Mouse (Mus musculus): ENCODE measurements at regions not wholly inside any gene's neighbourhood (a gene's known extent, or its start where the extent isn't known, plus 50 kb on each side); places are given as distances from the start of the nearest gene placed in this dataset.

- no peaks in the 10 kb centered on the region for H3K36me3 ChIP-seq (ENCODE audit: control insufficient read depth, insufficient read depth, low read length)
- H3K27me3 ChIP-seq (ENCODE audit: control insufficient read depth, insufficient read depth, low read length) = no peaks in the 10 kb centered on the region
- whole genome bisulfite sequencing = 92% methylated on average over 4 of the region's 4 CpGs
- H3K4me3 ChIP-seq = no peak overlapping the region
- no peak for DNase-seq
- H3K9ac ChIP-seq (ENCODE audit: low read depth, low read length) = no peak overlapping the region
- TF ChIP-seq POLR2A (IDR thresholded peaks at IDR 0.05; ENCODE audit: insufficient read depth, low read depth, low read length) = no peak
- no peak for TF ChIP-seq EP300 (IDR thresholded peaks at IDR 0.05; ENCODE audit: insufficient read depth, low read depth, low read length)
- TF ChIP-seq CTCF (IDR thresholded peaks at IDR 0.05) = no peak
- no peaks in the 10 kb centered on the region for H3K4me1 ChIP-seq (ENCODE audit: control insufficient read depth, insufficient read depth, low read length)
- no peak overlapping the region for H3K27ac ChIP-seq
- no peaks in the 10 kb centered on the region for H3K79me2 ChIP-seq (replicated peaks; ENCODE audit: control insufficient read depth, insufficient read depth, low read length)
- intact Hi-C loops (cut with DNase I) = no loop called here
Measured at GRCm38 (mm10) chr12:26059090-26059489, 356.0 kb downstream of the Rnf144a start.

DNA sequence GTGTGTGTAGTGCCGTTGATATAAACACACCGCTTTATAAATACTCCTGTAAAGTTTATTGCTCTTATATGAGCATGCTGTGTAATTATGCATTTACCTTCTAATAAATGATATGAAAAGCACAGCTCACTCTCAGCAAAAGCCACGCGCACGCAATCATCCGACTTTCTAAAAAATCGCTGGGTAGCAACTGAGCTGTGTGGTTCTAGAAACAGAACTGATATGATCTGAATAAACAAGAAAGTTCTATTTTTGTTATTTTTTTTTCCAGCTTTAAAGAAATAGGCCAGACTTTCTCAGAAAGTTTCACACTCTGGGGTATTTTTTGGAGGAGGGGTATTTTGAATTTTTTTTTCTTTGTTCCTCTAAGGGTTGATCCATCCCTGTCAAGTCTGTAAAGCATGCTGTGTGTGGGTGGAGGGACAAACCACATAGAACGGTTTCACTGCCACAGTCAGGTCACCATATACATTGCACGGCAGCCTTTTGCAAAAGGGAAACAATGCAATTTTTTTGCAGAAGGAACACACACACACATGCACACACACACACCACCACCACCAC lies 357.5 kb downstream of the Rnf144a start:
- no peak overlapping the region for H3K27ac ChIP-seq
- H3K27me3 ChIP-seq (ENCODE audit: control insufficient read depth, insufficient read depth, low read length) = no peaks in the 10 kb centered on the region
- no peak for TF ChIP-seq CTCF (IDR thresholded peaks at IDR 0.05)
- no peak for TF ChIP-seq EP300 (IDR thresholded peaks at IDR 0.05; ENCODE audit: insufficient read depth, low read depth, low read length)
- TF ChIP-seq POLR2A (IDR thresholded peaks at IDR 0.05; ENCODE audit: insufficient read depth, low read depth, low read length) = no peak
- intact Hi-C loops (cut with DNase I) = no loop called here
- H3K4me1 ChIP-seq (ENCODE audit: control insufficient read depth, insufficient read depth, low read length) = no peaks in the 10 kb centered on the region
- H3K79me2 ChIP-seq (replicated peaks; ENCODE audit: control insufficient read depth, insufficient read depth, low read length) = no peaks in the 10 kb centered on the region
- no peak overlapping the region for H3K9ac ChIP-seq (ENCODE audit: low read depth, low read length)
- DNase-seq = no peak
- H3K4me3 ChIP-seq = no peak overlapping the region
- no peaks in the 10 kb centered on the region for H3K36me3 ChIP-seq (ENCODE audit: control insufficient read depth, insufficient read depth, low read length)
- 79% methylated on average over 9 of the region's 9 CpGs for WGBS

DNA sequence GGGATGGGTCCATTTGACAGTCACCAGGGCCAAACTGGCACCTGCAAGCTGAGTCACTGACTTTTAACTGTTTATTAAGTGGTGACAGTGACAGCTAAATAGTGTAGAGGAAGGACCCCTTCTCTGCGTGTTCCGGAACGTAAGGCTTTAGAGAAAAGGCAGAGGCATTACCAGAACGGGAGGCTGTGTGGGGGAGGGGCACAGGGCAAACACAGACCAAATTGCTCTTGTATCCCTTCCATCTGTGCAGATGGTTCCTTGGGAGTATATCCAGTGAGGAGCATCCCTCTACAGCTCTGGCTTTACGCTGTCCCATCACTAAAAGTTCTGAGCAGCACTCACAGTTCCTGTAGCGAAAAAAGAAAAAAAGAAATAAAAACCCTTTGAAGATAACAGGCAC lies 368.1 kb downstream of the Rnf144a start:
- Histone ChIP-seq H3K4me3 (no peak overlapping the region), H3K9ac (ENCODE audit: low read depth, low read length) (no peak overlapping the region), H3K36me3 (ENCODE audit: control insufficient read depth, insufficient read depth, low read length) (no peaks in the 10 kb centered on the region), H3K27ac (no peak overlapping the region), H3K27me3 (ENCODE audit: control insufficient read depth, insufficient read depth, low read length) (no peaks in the 10 kb centered on the region), H3K4me1 (ENCODE audit: control insufficient read depth, insufficient read depth, low read length) (no peaks in the 10 kb centered on the region), H3K79me2 (replicated peaks; ENCODE audit: control insufficient read depth, insufficient read depth, low read length) (no peaks in the 10 kb centered on the region)
- DNase-seq = no peak
- intact Hi-C loops (cut with DNase I) = no loop called here
- 84% methylated on average over 6 of the region's 6 CpGs for WGBS
- no peak for TF ChIP-seq CTCF (IDR thresholded peaks at IDR 0.05)

- H3K9ac ChIP-seq (ENCODE audit: low read depth, low read length) = no peak overlapping the region
- no peaks in the 10 kb centered on the region for H3K79me2 ChIP-seq (replicated peaks; ENCODE audit: control insufficient read depth, insufficient read depth, low read length)
- intact Hi-C loops (cut with DNase I) = no loop called here
- H3K27ac ChIP-seq = no peak overlapping the region
- H3K4me1 ChIP-seq (ENCODE audit: control insufficient read depth, insufficient read depth, low read length) = no peaks in the 10 kb centered on the region
- no peak for DNase-seq
- 84% methylated on average over 1 of the region's 1 CpGs for WGBS
- H3K4me3 ChIP-seq = no peak overlapping the region
- no peaks in the 10 kb centered on the region for H3K36me3 ChIP-seq (ENCODE audit: control insufficient read depth, insufficient read depth, low read length)
- TF ChIP-seq EP300 (IDR thresholded peaks at IDR 0.05; ENCODE audit: insufficient read depth, low read depth, low read length) (no peak), POLR2A (IDR thresholded peaks at IDR 0.05; ENCODE audit: insufficient read depth, low read depth, low read length) (no peak), CTCF (IDR thresholded peaks at IDR 0.05) (no peak)
- H3K27me3 ChIP-seq (ENCODE audit: control insufficient read depth, insufficient read depth, low read length) = no peaks in the 10 kb centered on the region
Measured at GRCm38 (mm10) chr12:26045321-26045720, 369.7 kb downstream of the Rnf144a start.

DNA sequence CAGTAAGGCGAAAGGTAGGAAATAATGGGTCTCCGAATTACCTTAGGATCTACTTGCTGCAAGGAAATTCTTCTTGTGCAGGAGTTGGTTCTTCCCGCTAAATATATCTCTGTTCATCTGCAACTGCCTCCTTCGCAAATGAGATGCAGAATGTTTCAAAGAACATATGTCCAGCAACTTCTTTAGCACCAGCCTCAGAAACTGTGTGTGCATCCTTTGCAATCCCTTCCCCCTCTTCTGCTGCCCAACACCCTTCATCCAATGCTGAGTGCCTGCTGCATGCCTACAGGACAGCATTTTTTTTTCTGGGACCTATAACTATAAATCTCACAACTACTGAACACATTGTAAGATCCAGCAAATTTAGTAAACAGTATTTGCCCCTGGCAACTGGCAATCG lies 402.1 kb downstream of the Rnf144a start:
- TF ChIP-seq EP300 (IDR thresholded peaks at IDR 0.05; ENCODE audit: insufficient read depth, low read depth, low read length) (no peak), CTCF (IDR thresholded peaks at IDR 0.05) (no peak), POLR2A (IDR thresholded peaks at IDR 0.05; ENCODE audit: insufficient read depth, low read depth, low read length) (no peak)

DNA sequence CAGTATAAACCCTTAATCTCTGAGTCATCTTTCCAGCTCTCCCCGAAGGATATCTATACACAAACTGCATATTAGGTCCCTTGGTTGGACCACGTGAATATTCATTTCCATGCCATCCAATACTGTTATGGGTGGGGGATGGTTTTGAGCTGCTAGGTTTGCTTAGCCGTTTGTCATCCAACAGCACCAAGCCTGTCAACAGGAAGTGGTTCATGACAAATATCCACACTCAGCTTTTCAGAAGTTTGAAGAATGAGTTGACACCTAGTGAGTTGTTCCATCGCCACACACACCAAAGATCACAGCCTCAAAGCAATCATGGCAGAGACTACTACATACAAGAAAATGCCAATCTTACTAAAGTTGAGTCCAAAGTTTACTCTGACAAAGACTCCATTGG lies 421.0 kb downstream of the Rnf144a start:
- Histone ChIP-seq H3K4me3 (no peak overlapping the region), H3K36me3 (ENCODE audit: control insufficient read depth, insufficient read depth, low read length) (no peaks in the 10 kb centered on the region), H3K27ac (no peak overlapping the region), H3K9ac (ENCODE audit: low read depth, low read length) (no peak overlapping the region), H3K4me1 (ENCODE audit: control insufficient read depth, insufficient read depth, low read length) (no peaks in the 10 kb centered on the region), H3K27me3 (ENCODE audit: control insufficient read depth, insufficient read depth, low read length) (no peaks in the 10 kb centered on the region), H3K79me2 (replicated peaks; ENCODE audit: control insufficient read depth, insufficient read depth, low read length) (no peaks in the 10 kb centered on the region)
- WGBS = 78% methylated on average over 4 of the region's 4 CpGs
- intact Hi-C loops (cut with DNase I) = no loop called here
- DNase-seq = no peak
- TF ChIP-seq EP300 (IDR thresholded peaks at IDR 0.05; ENCODE audit: insufficient read depth, low read depth, low read length) (no peak), CTCF (IDR thresholded peaks at IDR 0.05) (no peak), POLR2A (IDR thresholded peaks at IDR 0.05; ENCODE audit: insufficient read depth, low read depth, low read length) (no peak)

More for the DNA sequence above, 402.1 kb downstream of the Rnf144a start:
- H3K9ac ChIP-seq (ENCODE audit: low read depth, low read length) = no peak overlapping the region
- intact Hi-C loops (cut with DNase I) = no loop called here
- 80% methylated on average over 5 of the region's 5 CpGs for WGBS
- no peaks in the 10 kb centered on the region for H3K27me3 ChIP-seq (ENCODE audit: control insufficient read depth, insufficient read depth, low read length)
- no peaks in the 10 kb centered on the region for H3K79me2 ChIP-seq (replicated peaks; ENCODE audit: control insufficient read depth, insufficient read depth, low read length)
- no peaks in the 10 kb centered on the region for H3K4me1 ChIP-seq (ENCODE audit: control insufficient read depth, insufficient read depth, low read length)
- H3K27ac ChIP-seq = no peak overlapping the region
- no peak for DNase-seq
- no peaks in the 10 kb centered on the region for H3K36me3 ChIP-seq (ENCODE audit: control insufficient read depth, insufficient read depth, low read length)
- H3K4me3 ChIP-seq = no peak overlapping the region
